Mouse (Mus musculus): ENCODE data around the gene Cib1. TPM values are rescaled to one million over a fixed set of nuclear protein-coding genes. Genes with fewer than 3 reads are reported as not detected.

Cib1 gene
- polyA plus RNA-seq, 1 experiment from 2014 or later = 53.2 TPM

DNA sequence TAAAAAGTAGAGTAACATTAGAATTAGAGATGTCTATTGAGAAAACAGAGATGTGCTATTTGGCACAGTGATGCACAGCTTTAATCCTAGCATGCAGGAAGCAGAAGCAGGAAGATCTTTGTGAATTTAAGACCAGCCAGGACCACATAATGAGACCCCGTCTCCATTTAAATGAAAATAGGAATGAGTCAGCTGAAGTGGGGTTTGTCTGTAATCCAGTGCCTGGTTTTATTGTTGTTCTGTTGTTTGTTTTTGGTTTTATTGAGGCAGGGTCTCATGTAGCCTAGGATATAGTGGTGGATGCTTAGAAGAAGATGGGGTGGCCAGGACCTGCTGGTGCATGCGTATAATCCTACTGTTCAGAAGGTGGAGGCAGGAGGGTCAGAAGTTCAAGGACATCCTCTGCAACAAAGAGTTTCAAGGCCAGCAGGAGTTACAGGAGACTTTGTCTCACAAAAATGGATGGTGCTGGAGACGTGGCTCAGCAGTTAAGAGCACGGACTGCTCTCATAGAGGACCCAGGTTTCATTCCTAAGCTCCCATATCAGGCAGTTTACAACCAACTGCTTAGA, 11.3 kb downstream of the Cib1 start:
- DNase-seq (ENCODE audit: low spot score) (no peak), ATAC-seq (ENCODE audit: insufficient read depth, low FRiP score, low TSS enrichment) (no peak)
- WGBS = 84% methylated on average over 4 of the region's 4 CpGs
- Histone ChIP-seq H3K4me1 (ENCODE audit: control insufficient read depth, insufficient read depth, low read length) (no peaks in the 10 kb centered on the region), H3K4me3 (ENCODE audit: low read depth, low read length) (no peak overlapping the region), H3K9me3 (ENCODE audit: control insufficient read depth, low read length) (no peaks in the 10 kb centered on the region), H3K9ac (ENCODE audit: low read length) (no peak overlapping the region), H3K27ac (ENCODE audit: low read depth, low read length) (no peak overlapping the region), H3K27me3 (ENCODE audit: control insufficient read depth, insufficient read depth, low read length) (no peaks in the 10 kb centered on the region), H3K4me2 (ENCODE audit: low read depth) (no peak overlapping the region), H3K36me3 (ENCODE audit: control insufficient read depth, insufficient read depth, low read length) (peaks cover 12% of the 10 kb centered on the region)

DNA sequence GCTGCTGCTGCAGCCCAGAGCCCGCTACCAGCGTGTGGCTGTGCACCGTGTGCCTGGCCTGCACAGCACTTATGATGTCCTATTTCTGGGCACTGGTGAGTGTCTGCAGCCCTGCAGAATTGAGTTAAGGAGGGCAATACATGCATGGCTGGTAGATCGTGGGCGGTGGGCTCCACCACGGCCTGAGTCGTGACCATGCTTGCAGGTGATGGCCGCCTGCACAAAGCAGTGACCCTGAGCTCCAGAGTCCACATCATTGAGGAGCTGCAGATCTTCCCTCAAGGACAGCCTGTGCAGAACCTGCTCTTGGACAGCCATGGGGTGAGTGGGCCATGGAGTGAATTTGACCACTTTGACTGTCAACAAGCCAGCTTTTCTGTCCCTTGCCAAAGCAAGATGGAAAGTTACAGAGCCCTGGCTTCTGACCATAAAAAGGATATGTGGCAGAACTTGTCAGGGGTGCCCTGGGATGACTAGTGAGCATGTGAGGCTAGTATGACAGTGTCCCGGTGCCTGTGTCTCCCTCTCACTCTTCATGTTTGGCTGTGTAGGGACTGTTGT, 12.3 kb downstream of the Cib1 start:
- WGBS = 96% methylated on average over 9 of the region's 9 CpGs
- DNase-seq (ENCODE audit: low spot score) (no peak), ATAC-seq (ENCODE audit: insufficient read depth, low FRiP score, low TSS enrichment) (no peak)
- peaks cover 7% of the 10 kb centered on the region for H3K36me3 ChIP-seq (ENCODE audit: control insufficient read depth, insufficient read depth, low read length)
- no peak overlapping the region for H3K27ac ChIP-seq (ENCODE audit: low read depth, low read length)
- no peak overlapping the region for H3K4me2 ChIP-seq (ENCODE audit: low read depth)
- no peaks in the 10 kb centered on the region for H3K9me3 ChIP-seq (ENCODE audit: control insufficient read depth, low read length)
- H3K9ac ChIP-seq (ENCODE audit: low read length) = no peak overlapping the region
- H3K4me3 ChIP-seq (ENCODE audit: low read depth, low read length) = no peak overlapping the region
- no peaks in the 10 kb centered on the region for H3K4me1 ChIP-seq (ENCODE audit: control insufficient read depth, insufficient read depth, low read length)
- no peaks in the 10 kb centered on the region for H3K27me3 ChIP-seq (ENCODE audit: control insufficient read depth, insufficient read depth, low read length)

DNA sequence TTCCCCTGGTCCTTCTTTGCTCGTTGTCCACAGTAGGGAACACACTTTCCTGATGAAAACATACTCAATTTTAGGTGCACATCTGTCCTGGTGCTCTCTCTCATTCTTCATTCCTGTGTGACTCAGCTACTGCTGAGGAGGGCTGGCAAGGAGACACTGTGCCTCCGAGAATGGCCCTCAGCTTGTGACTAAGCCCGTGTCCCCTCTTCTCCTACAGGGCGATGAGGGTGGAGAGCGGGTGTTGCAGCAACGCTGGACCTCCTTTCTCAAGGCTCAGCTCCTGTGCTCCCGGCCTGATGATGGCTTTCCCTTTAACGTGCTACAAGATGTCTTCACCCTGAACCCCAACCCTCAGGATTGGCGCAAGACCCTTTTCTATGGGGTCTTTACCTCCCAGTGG, 13.9 kb downstream of the Cib1 start:
- no peak overlapping the region for H3K4me2 ChIP-seq (ENCODE audit: low read depth)
- H3K9me3 ChIP-seq (ENCODE audit: control insufficient read depth, low read length) = no peaks in the 10 kb centered on the region
- H3K4me3 ChIP-seq (ENCODE audit: low read depth, low read length) = no peak overlapping the region
- DNase-seq (ENCODE audit: low spot score) = no peak
- no peak for ATAC-seq (ENCODE audit: insufficient read depth, low FRiP score, low TSS enrichment)
- WGBS = 93% methylated on average over 9 of the region's 9 CpGs
- no peaks in the 10 kb centered on the region for H3K4me1 ChIP-seq (ENCODE audit: control insufficient read depth, insufficient read depth, low read length)
- no peak overlapping the region for H3K27ac ChIP-seq (ENCODE audit: low read depth, low read length)
- H3K27me3 ChIP-seq (ENCODE audit: control insufficient read depth, insufficient read depth, low read length) = no peaks in the 10 kb centered on the region
- no peak overlapping the region for H3K9ac ChIP-seq (ENCODE audit: low read length)
- H3K36me3 ChIP-seq (ENCODE audit: control insufficient read depth, insufficient read depth, low read length) = peaks cover 6% of the 10 kb centered on the region

DNA sequence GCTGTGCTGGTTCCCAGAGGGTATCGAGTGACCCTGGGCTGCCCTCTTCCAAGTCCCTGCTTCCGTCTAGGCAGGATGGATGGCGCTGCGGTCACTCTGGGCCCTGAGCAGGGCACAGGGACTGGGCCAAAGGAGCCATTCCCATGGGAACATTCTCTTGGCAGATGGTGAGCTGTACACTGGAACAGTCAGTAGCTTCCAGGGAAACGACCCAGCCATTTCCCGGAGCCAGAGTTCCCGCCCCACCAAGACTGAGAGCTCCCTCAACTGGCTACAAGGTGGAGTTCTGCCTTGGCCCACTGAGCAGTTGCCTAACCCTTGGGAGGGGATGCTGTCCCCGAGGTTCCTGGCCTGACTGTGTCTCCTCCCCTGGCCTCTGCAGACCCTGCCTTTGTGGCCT, 16.0 kb downstream of the Cib1 start:
- Histone ChIP-seq H3K27ac (ENCODE audit: low read depth, low read length) (no peak overlapping the region), H3K36me3 (ENCODE audit: control insufficient read depth, insufficient read depth, low read length) (peaks cover 4% of the 10 kb centered on the region), H3K4me2 (ENCODE audit: low read depth) (no peak overlapping the region), H3K9ac (ENCODE audit: low read length) (no peak overlapping the region), H3K4me3 (ENCODE audit: low read depth, low read length) (no peak overlapping the region), H3K27me3 (ENCODE audit: control insufficient read depth, insufficient read depth, low read length) (no peaks in the 10 kb centered on the region), H3K4me1 (ENCODE audit: control insufficient read depth, insufficient read depth, low read length) (no peaks in the 10 kb centered on the region), H3K9me3 (ENCODE audit: control insufficient read depth, low read length) (no peaks in the 10 kb centered on the region)
- 75% methylated on average over 8 of the region's 8 CpGs for WGBS
- ATAC-seq (ENCODE audit: insufficient read depth, low FRiP score, low TSS enrichment) (no peak), DNase-seq (ENCODE audit: low spot score) (no peak)

DNA sequence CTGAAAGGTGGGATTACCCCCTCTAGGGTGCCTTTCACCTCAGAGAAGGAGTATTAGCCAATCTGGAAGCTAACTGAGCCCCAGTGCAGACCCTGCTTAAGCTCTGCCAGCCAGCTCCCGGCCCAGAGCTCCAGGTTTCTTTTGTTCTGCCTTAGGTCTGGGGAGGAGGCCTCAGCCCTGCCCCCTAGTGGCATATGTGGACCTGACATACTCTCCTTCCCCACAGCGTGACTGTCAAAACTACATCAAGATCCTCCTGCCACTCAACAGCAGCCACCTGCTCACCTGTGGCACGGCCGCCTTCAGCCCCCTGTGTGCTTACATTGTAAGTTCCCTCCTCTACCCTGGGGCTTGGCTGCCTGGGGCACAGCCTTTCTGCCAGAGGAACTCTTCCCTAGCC, 17.2 kb downstream of the Cib1 start:
- peak; percentile 69 for ATAC-seq (ENCODE audit: insufficient read depth, low FRiP score, low TSS enrichment)
- Histone ChIP-seq H3K4me1 (ENCODE audit: control insufficient read depth, insufficient read depth, low read length) (no peaks in the 10 kb centered on the region), H3K27ac (ENCODE audit: low read depth, low read length) (no peak overlapping the region), H3K9ac (ENCODE audit: low read length) (peak overlapping the region; percentile 35; the same call in 1 of the 2 replicates), H3K27me3 (ENCODE audit: control insufficient read depth, insufficient read depth, low read length) (no peaks in the 10 kb centered on the region), H3K36me3 (ENCODE audit: control insufficient read depth, insufficient read depth, low read length) (peaks cover 4% of the 10 kb centered on the region), H3K4me3 (ENCODE audit: low read depth, low read length) (no peak overlapping the region), H3K4me2 (ENCODE audit: low read depth) (no peak overlapping the region), H3K9me3 (ENCODE audit: control insufficient read depth, low read length) (no peaks in the 10 kb centered on the region)
- DNase-seq (ENCODE audit: low spot score) = peak; percentile 82
- 40% methylated on average over 4 of the region's 4 CpGs for WGBS

DNA sequence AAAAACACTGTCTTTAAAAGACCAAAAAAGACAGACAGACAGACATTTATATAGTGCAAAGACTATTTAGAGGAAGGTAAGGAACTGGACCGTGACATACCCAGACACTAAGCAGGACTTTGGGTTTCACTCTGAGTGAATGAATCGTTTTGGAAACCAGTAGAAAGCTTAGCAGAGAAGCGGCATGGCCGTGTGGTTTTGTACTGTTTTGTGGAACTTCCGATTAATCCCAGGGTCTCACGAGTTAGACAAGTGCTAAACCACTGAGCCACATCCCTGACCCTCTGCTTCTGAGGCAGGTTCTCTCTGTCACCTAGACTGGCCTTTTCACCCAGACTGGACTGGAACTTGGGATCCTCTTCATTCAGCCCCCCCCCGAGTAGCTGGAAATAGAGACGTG, 18.2 kb downstream of the Cib1 start:
- Histone ChIP-seq H3K4me1 (ENCODE audit: control insufficient read depth, insufficient read depth, low read length) (no peaks in the 10 kb centered on the region), H3K4me2 (ENCODE audit: low read depth) (no peak overlapping the region), H3K27me3 (ENCODE audit: control insufficient read depth, insufficient read depth, low read length) (no peaks in the 10 kb centered on the region), H3K9ac (ENCODE audit: low read length) (no peak overlapping the region), H3K9me3 (ENCODE audit: control insufficient read depth, low read length) (no peaks in the 10 kb centered on the region), H3K4me3 (ENCODE audit: low read depth, low read length) (no peak overlapping the region), H3K36me3 (ENCODE audit: control insufficient read depth, insufficient read depth, low read length) (peaks cover 4% of the 10 kb centered on the region), H3K27ac (ENCODE audit: low read depth, low read length) (no peak overlapping the region)
- DNase-seq (ENCODE audit: low spot score) (no peak), ATAC-seq (ENCODE audit: insufficient read depth, low FRiP score, low TSS enrichment) (no peak)
- 83% methylated on average over 8 of the region's 8 CpGs for WGBS

DNA sequence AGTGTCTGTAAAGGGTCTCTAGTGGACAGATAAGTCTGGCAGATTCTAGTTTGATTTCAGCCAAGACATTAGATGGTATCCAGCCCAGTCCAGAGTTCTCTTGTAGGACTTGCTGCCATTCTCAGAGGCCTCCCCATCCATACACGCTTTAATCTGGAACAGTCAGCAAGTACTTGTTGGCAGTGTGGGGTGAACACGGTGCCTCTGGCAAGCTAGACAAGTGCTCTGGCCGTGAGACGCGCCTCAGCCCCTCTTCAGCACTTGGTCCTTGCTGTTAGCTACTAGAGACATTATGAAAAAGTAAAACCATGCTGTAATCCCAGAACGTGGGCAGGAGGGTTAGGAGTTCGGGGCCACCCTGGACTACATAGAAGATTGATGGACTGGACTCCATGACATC, 19.0 kb downstream of the Cib1 start:
- no peak for DNase-seq (ENCODE audit: low spot score)
- Histone ChIP-seq H3K27me3 (ENCODE audit: control insufficient read depth, insufficient read depth, low read length) (no peaks in the 10 kb centered on the region), H3K4me1 (ENCODE audit: control insufficient read depth, insufficient read depth, low read length) (no peaks in the 10 kb centered on the region), H3K9me3 (ENCODE audit: control insufficient read depth, low read length) (no peaks in the 10 kb centered on the region), H3K9ac (ENCODE audit: low read length) (no peak overlapping the region), H3K4me3 (ENCODE audit: low read depth, low read length) (no peak overlapping the region), H3K36me3 (ENCODE audit: control insufficient read depth, insufficient read depth, low read length) (no peaks in the 10 kb centered on the region; the same call in 1 of the 2 replicates), H3K27ac (ENCODE audit: low read depth, low read length) (no peak overlapping the region), H3K4me2 (ENCODE audit: low read depth) (no peak overlapping the region)
- no peak for ATAC-seq (ENCODE audit: insufficient read depth, low FRiP score, low TSS enrichment)
- 93% methylated on average over 7 of the region's 7 CpGs for WGBS

DNA sequence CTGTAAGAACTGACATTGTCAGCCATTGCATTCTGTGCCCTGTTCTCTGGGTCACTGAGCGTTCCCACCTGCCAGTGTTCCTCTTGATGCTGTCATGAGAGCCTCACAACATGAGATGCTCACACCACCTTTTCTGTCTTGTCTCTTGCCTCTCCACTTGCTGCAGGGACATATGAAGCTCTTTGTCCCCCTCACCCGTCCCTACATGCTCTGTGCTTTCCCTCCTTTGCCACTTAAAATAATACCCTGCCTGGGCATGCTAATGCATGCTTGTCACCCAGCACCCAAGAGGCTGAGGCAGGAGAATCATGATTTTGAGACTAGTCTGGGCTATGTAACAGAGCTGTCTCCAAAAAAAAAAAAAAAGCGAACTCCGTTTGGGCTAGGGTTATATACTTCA, 21.6 kb downstream of the Cib1 start:
- Histone ChIP-seq H3K36me3 (ENCODE audit: control insufficient read depth, insufficient read depth, low read length) (no peaks in the 10 kb centered on the region), H3K4me3 (ENCODE audit: low read depth, low read length) (no peak overlapping the region), H3K4me1 (ENCODE audit: control insufficient read depth, insufficient read depth, low read length) (no peaks in the 10 kb centered on the region), H3K27ac (ENCODE audit: low read depth, low read length) (no peak overlapping the region), H3K4me2 (ENCODE audit: low read depth) (no peak overlapping the region), H3K9ac (ENCODE audit: low read length) (no peak overlapping the region), H3K9me3 (ENCODE audit: control insufficient read depth, low read length) (no peaks in the 10 kb centered on the region), H3K27me3 (ENCODE audit: control insufficient read depth, insufficient read depth, low read length) (no peaks in the 10 kb centered on the region)
- no peak for DNase-seq (ENCODE audit: low spot score)
- no peak for ATAC-seq (ENCODE audit: insufficient read depth, low FRiP score, low TSS enrichment)
- 89% methylated on average over 4 of the region's 4 CpGs for WGBS

DNA sequence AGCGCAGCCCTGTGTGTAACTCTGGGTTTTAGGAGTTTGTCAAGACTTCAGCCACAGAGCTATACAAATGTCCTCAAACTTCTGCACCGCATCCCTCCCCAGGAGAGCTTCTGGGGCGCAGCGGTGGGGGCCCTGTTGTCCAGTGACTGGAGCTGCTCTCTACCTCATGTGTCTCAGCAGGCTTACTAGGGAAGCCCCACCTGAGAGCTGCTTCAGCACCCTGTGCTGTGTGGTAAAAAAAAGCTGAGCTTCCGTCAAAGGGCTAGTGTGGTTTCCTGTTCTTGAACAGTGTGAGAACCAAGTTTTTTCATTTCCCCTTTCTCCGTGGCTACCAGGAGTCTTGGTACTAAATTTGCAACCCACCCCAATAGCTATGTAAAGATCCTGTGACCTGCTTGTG, 22.9 kb downstream of the Cib1 start:
- H3K4me1 ChIP-seq (ENCODE audit: control insufficient read depth, insufficient read depth, low read length) = no peaks in the 10 kb centered on the region
- no peak for ATAC-seq (ENCODE audit: insufficient read depth, low FRiP score, low TSS enrichment)
- no peaks in the 10 kb centered on the region for H3K9me3 ChIP-seq (ENCODE audit: control insufficient read depth, low read length)
- no peaks in the 10 kb centered on the region for H3K36me3 ChIP-seq (ENCODE audit: control insufficient read depth, insufficient read depth, low read length)
- no peaks in the 10 kb centered on the region for H3K27me3 ChIP-seq (ENCODE audit: control insufficient read depth, insufficient read depth, low read length)
- no peak for DNase-seq (ENCODE audit: low spot score)
- H3K4me3 ChIP-seq (ENCODE audit: low read depth, low read length) = no peak overlapping the region
- H3K9ac ChIP-seq (ENCODE audit: low read length) = no peak overlapping the region
- H3K27ac ChIP-seq (ENCODE audit: low read depth, low read length) = no peak overlapping the region
- WGBS = 87% methylated on average over 6 of the region's 6 CpGs
- no peak overlapping the region for H3K4me2 ChIP-seq (ENCODE audit: low read depth)

Data from neural tube, embryonic 11.5 days (tissue).